Mouse (Mus musculus) myocyte (in vitro differentiated cells): ENCODE measurements around the gene Ngp.

Experiments
- CEBPB ChIP-seq: IDR thresholded peaks from 2 replicates; pipeline ENCODE4 v1.6.1; 2011; ENCODE audit warnings: mild to moderate bottlenecking, moderate library complexity; ENCODE audit not compliant: poor library complexity, insufficient read depth, severe bottlenecking
- E2F4 ChIP-seq: IDR thresholded peaks from one replicate; pipeline ENCODE4 v1.6.1; 2011; ENCODE audit warnings: mild to moderate bottlenecking, control low read depth, moderate library complexity; ENCODE audit not compliant: insufficient read depth
- MAX ChIP-seq: IDR thresholded peaks from one replicate; pipeline ENCODE4 v1.6.1; 2011; ENCODE audit warnings: low read depth, mild to moderate bottlenecking, control low read depth
- MYOD1 ChIP-seq, 3 experiments: IDR thresholded peaks; one replicate each; pipeline ENCODE4 v1.6.1; 2011; ENCODE audit warnings: control low read depth in 2 of 3, low read depth in 2 of 3, mild to moderate bottlenecking in 2 of 3, moderate library complexity in 1 of 3; ENCODE audit not compliant: insufficient read length in 2 of 3, control insufficient read depth in 1 of 3
- MYOG ChIP-seq, 3 experiments: IDR thresholded peaks; one replicate each; pipeline ENCODE4 v1.6.1; 2011; ENCODE audit warnings: control low read depth in 2 of 3, low read depth in 2 of 3, mild to moderate bottlenecking in 2 of 3; ENCODE audit not compliant: insufficient read length in 2 of 3, control insufficient read depth in 1 of 3, insufficient read depth in 1 of 3
- POLR2A ChIP-seq: IDR thresholded peaks from one replicate; pipeline ENCODE4 v1.6.1; 2011; ENCODE audit warnings: low read depth, mild to moderate bottlenecking, control low read depth, moderate library complexity; ENCODE audit not compliant: insufficient read length
- POLR2AphosphoS2 ChIP-seq: IDR thresholded peaks from one replicate; pipeline ENCODE4 v1.6.1; 2011; ENCODE audit warnings: low read depth, control low read depth; ENCODE audit not compliant: insufficient read length
- REST ChIP-seq: IDR thresholded peaks from one replicate; pipeline ENCODE4 v1.6.1; 2011; ENCODE audit warnings: mild to moderate bottlenecking, control low read depth, moderate library complexity; ENCODE audit not compliant: insufficient read depth, insufficient read length
- TCF12 ChIP-seq: IDR thresholded peaks from one replicate; pipeline ENCODE4 v1.6.1; 2011; ENCODE audit warnings: mild to moderate bottlenecking, control low read depth; ENCODE audit not compliant: poor library complexity, insufficient read depth, severe bottlenecking
- USF1 ChIP-seq: IDR thresholded peaks from one replicate; pipeline ENCODE4 v1.6.1; 2011; ENCODE audit warnings: low read depth, mild to moderate bottlenecking, control low read depth, moderate library complexity

- TF ChIP-seq CEBPB, result no peak
- no peak for TF ChIP-seq USF1
- no peak for TF ChIP-seq POLR2A
- TF ChIP-seq POLR2AphosphoS2, result no peak
- TF ChIP-seq MAX, result no peak
- TF ChIP-seq MYOD1 (IDR thresholded peaks at IDR 0.05; ENCODE audit: control insufficient read depth in 1 of 3, insufficient read length in 2 of 3, low read depth in 2 of 3), result no peak
- TF ChIP-seq E2F4, result no peak
- TF ChIP-seq TCF12, result no peak
- TF ChIP-seq MYOG (IDR thresholded peaks at IDR 0.05; ENCODE audit: control insufficient read depth in 1 of 3, insufficient read depth in 1 of 3, insufficient read length in 2 of 3, low read depth in 2 of 3), result no peak
- no peak for TF ChIP-seq REST
These were observed 21.0 kb downstream of the Ngp start for GRCm38 (mm10) chr9:110440559-110440958.
